Mouse (Mus musculus) heart, embryonic 14.5 days (tissue): ENCODE measurements around the gene Dnah12. TPM values are rescaled to one million over a fixed set of nuclear protein-coding genes. Genes with fewer than 3 reads are reported as not detected.

Source experiments
- microRNA-seq: library from miRNA; unstranded; fragments of <30 nt; microRNA quantifications from one replicate; pipeline ENCODE4, GENCODE M21; 2016
- polyA plus RNA-seq: library from polyadenylated mRNA; unstranded; fragments of >200 nt; fragmentation: Nextera tagmentation; extraction: Ambion mirVana; gene quantifications from 2 replicates; pipeline ENCODE4 v1.2.1, GENCODE M21; 2014

Dnah12 gene
- polyA plus RNA-seq, 1 experiment from 2014 or later = 0.03 TPM

Small RNAs within 50 kb of the gene (microRNA-seq; reads per million reads assigned to microRNA genes)
- 0.84 reads per million for gene Mir7672

Other genes starting within 250 kb of the Dnah12 start
- 159 and 161 TPM in 2 replicates for gene Slmap, start 158.3 kb upstream of the Dnah12 start, polyA plus RNA-seq
- 26.7 and 30.3 TPM in 2 replicates for gene Dennd6a, start 119.4 kb upstream of the Dnah12 start, polyA plus RNA-seq
- gene Arf4, start 55.2 kb upstream of the Dnah12 start, polyA plus RNA-seq = 411 and 444 TPM in 2 replicates
- gene Pde12, start 23.4 kb upstream of the Dnah12 start, polyA plus RNA-seq = 8.6 and 8.7 TPM in 2 replicates
- 1.5 and 1.8 TPM in 2 replicates for gene Asb14, start 201.3 kb downstream of the Dnah12 start, polyA plus RNA-seq